Mouse (Mus musculus): ENCODE measurements around the gene Myog.

DNA sequence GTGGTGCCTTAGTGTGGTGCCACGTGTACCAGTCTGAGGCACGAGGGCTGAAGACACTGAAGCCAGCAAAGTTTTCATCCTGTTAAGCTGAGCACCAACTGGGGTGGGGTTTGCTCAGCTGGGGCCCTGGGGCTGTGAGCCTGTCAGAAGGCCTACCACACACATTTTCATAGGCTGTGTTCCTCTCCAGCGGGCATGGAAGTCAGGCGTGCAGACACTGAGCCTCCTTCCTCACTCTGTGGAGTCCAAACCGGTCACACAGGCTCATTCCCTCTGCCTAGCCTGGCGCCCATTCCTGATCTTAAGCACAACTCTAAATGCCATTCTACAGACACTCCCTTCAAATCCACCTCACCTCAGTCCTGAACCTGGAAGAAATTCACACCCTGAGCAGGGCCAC lies 46.3 kb upstream of the Myog start:
- TF ChIP-seq HCFC1 (IDR thresholded peaks at IDR 0.05; ENCODE audit: borderline replicate concordance, insufficient read depth, low read length) (no peak), ZNF384 (IDR thresholded peaks at IDR 0.05; ENCODE audit: low read depth, low read length) (no peak), CHD2 (IDR thresholded peaks at IDR 0.05; ENCODE audit: low read depth, low read length) (no peak), ZC3H11A (IDR thresholded peaks at IDR 0.05; ENCODE audit: borderline replicate concordance, low read depth, low read length) (no peak), MAFK (IDR thresholded peaks at IDR 0.05; ENCODE audit: insufficient read depth, low read depth, low read length) (no peak)

Measured in ES-E14 (cell line).